Mouse (Mus musculus): ENCODE results near the gene Gm15140.
"Not testable (repeated sequence)": the region's sequence is repeated elsewhere in the genome, so short reads cannot be mapped to it uniquely, and the experiment has no call there.

The Gm15140 gene

DNA sequence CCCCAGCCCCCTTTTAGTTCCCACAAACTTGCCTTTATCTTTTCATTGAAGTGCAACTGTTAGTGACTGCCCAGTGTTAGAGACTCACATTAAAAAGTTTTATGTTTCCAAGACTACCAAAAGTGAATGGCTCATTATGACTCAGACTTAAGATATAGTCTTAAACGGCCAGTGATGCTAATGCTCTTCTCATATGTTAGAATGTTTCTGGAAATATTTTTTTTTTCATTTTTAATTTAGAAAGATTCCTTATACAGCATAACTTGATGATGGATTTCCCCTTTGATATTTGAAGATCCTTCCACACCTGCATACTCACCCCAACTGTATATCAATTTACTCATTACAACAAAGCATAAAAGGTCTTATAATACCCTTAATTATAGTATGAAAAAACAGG, at the start of gene Gm15140:
TSS of gene Gm15140 (minus strand) at position 101 of the 400 bp plus-strand sequence.
- DNase-seq (ENCODE audit: low read depth, low spot score): not testable (repeated sequence)

Data from CD4-positive, CD25-positive, alpha-beta regulatory T cell, adult 2 months (primary cell).